Mouse (Mus musculus) intestine, embryonic 16.5 days (tissue): Measurements from ENCODE around the gene Surf1. TPM values are rescaled to one million over a fixed set of nuclear protein-coding genes. Genes with fewer than 3 reads are reported as not detected.

ENCODE experiments used
- ATAC-seq: fragments of 200-750 bp; cut with Nextera tagmentation; 2 replicates; pipeline ENCODE4 v1.8.0; 2017; ENCODE audit warnings: moderate TSS enrichment, moderate library complexity
- H3K27ac ChIP-seq: fragments of 300-500 bp; sonication (generic); 2 replicates; pipeline ENCODE4 v1.5.1; 2014; ENCODE audit warnings: mild to moderate bottlenecking, low read length
- H3K27me3 ChIP-seq: fragments of 300-500 bp; sonication (generic); replicated peaks from 2 replicates; pipeline ENCODE4 v1.6.1; 2014; ENCODE audit warnings: low read length, control low read depth, mixed read lengths; ENCODE audit not compliant: control insufficient read depth, insufficient read depth
- H3K36me3 ChIP-seq: fragments of 300-500 bp; sonication (generic); 2 replicates; pipeline ENCODE4 v1.6.1; 2014; ENCODE audit warnings: low read length, control low read depth; ENCODE audit not compliant: control insufficient read depth, insufficient read depth
- H3K4me1 ChIP-seq: fragments of 300-500 bp; sonication (generic); 2 replicates; pipeline ENCODE4 v1.6.1; 2014; ENCODE audit warnings: low read length, control low read depth, mixed read lengths; ENCODE audit not compliant: control insufficient read depth, insufficient read depth
- H3K4me2 ChIP-seq: fragments of 300-500 bp; sonication (generic); 2 replicates; pipeline ENCODE4 v1.6.1; 2014; ENCODE audit warnings: low read depth, low read length, control low read depth
- H3K4me3 ChIP-seq: fragments of 300-500 bp; sonication (generic); 2 replicates; pipeline ENCODE4 v1.5.1; 2014; ENCODE audit warnings: mild to moderate bottlenecking, low read length
- H3K9ac ChIP-seq: fragments of 300-500 bp; sonication (generic); 2 replicates; pipeline ENCODE4 v1.6.1; 2014; ENCODE audit warnings: low read depth, low read length
- H3K9me3 ChIP-seq: fragments of 300-500 bp; sonication (generic); 2 replicates; pipeline ENCODE4 v1.6.1; 2016; ENCODE audit warnings: low read length, control low read depth; ENCODE audit not compliant: control insufficient read depth
- WGBS: fragments of 180-500 bp; shearing (Covaris S2); extraction: QIAGEN DNeasy Blood & Tissue Kit; methylation state at CpG from one replicate; pipeline ENCODE4 v1.1.7; 2014; 5-methylcytosine and 5-hydroxymethylcytosine counted together
- polyA plus RNA-seq: library from polyadenylated mRNA; unstranded; fragments of >200 nt; fragmentation: Nextera tagmentation; extraction: Ambion mirVana; gene quantifications from 2 replicates; pipeline ENCODE4 v1.2.1, GENCODE M21; 2015

Surf1 gene
- polyA plus RNA-seq = 76.1 and 83.5 TPM in 2 replicates

GRCm38 (mm10) chr2:26915927-26916728 is at the start of gene Surf1, which contains the start of gene Surf2:
Surf1 (minus strand) TSS chr2:26916530.
Surf2 (plus strand) TSS chr2:26916367.
- peak within 1 kb of the TSS; percentile 89 for H3K4me3 ChIP-seq
- H3K9me3 ChIP-seq = no peaks in the 10 kb centered on the region
- peaks cover 36% of the 10 kb centered on the region for H3K4me1 ChIP-seq
- ATAC-seq = peak; percentile 79
- WGBS = under 1% methylated on average over 47 of the region's 47 CpGs
- peak within 1 kb of the TSS; percentile 92 for H3K4me2 ChIP-seq
- H3K27ac ChIP-seq = peak within 1 kb of the TSS; percentile 88
- peaks cover 34% of the 10 kb centered on the region for H3K36me3 ChIP-seq
- H3K9ac ChIP-seq = peak within 1 kb of the TSS; percentile 89
- no peaks in the 10 kb centered on the region for H3K27me3 ChIP-seq

- H3K36me3 ChIP-seq = 0 out of 2 replicates have a peak, but pooled peaks cover 4% of the 10 kb centered on the region
- WGBS = 12% methylated on average over 14 of the region's 14 CpGs
- no peaks in the 10 kb centered on the region for H3K9me3 ChIP-seq
- peak overlapping the region; percentile 100 for H3K27ac ChIP-seq
- H3K4me3 ChIP-seq = peak overlapping the region; percentile 69
- peaks cover 13% of the 10 kb centered on the region for H3K4me1 ChIP-seq
- H3K4me2 ChIP-seq = peak overlapping the region; percentile 92
- peak overlapping the region; percentile 92 for H3K9ac ChIP-seq
- H3K27me3 ChIP-seq = no peaks in the 10 kb centered on the region
- ATAC-seq = peak; percentile 21
Observed at GRCm38 (mm10) chr2:26964724-26965370, 48.5 kb upstream of the Surf1 start.

- 0 out of 2 replicates have a peak, but pooled peaks cover 4% of the 10 kb centered on the region for H3K36me3 ChIP-seq
- H3K9ac ChIP-seq = peak within 1 kb of the TSS; percentile 92
- H3K4me2 ChIP-seq = peak within 1 kb of the TSS; percentile 92
- H3K4me3 ChIP-seq = peak within 1 kb of the TSS; percentile 69
- H3K27me3 ChIP-seq = no peaks in the 10 kb centered on the region
- peak; percentile 96 for ATAC-seq
- H3K9me3 ChIP-seq = no peaks in the 10 kb centered on the region
- peak within 1 kb of the TSS; percentile 100 for H3K27ac ChIP-seq
- H3K4me1 ChIP-seq = peaks cover 13% of the 10 kb centered on the region
- WGBS = under 1% methylated on average over 50 of the region's 50 CpGs
Observed at GRCm38 (mm10) chr2:26963923-26964723, 47.8 kb upstream of the Surf1 start, which contains the start of gene Rexo4. Rexo4 (minus strand) TSS chr2:26964386.

GRCm38 (mm10) chr2:26960756-26961155 is 44.4 kb upstream of the Surf1 start:
- 74% methylated on average over 4 of the region's 4 CpGs for WGBS
- H3K9ac ChIP-seq = no peak overlapping the region
- H3K4me1 ChIP-seq = peaks cover 13% of the 10 kb centered on the region
- H3K36me3 ChIP-seq = peaks cover 15% of the 10 kb centered on the region
- H3K9me3 ChIP-seq = no peaks in the 10 kb centered on the region
- H3K4me3 ChIP-seq = no peak overlapping the region
- ATAC-seq = no peak
- H3K27me3 ChIP-seq = no peaks in the 10 kb centered on the region
- H3K27ac ChIP-seq = no peak overlapping the region
- no peak overlapping the region for H3K4me2 ChIP-seq

- no peak overlapping the region for H3K4me3 ChIP-seq
- no peaks in the 10 kb centered on the region for H3K27me3 ChIP-seq
- H3K9ac ChIP-seq = no peak overlapping the region
- no peaks in the 10 kb centered on the region for H3K9me3 ChIP-seq
- peaks cover 7% of the 10 kb centered on the region for H3K4me1 ChIP-seq
- H3K36me3 ChIP-seq = peaks cover 19% of the 10 kb centered on the region
- 67% methylated on average over 2 of the region's 2 CpGs for WGBS
- peak; percentile 23 for ATAC-seq
- H3K4me2 ChIP-seq = no peak overlapping the region
- peak overlapping the region; percentile 73 for H3K27ac ChIP-seq
Observed at GRCm38 (mm10) chr2:26957488-26957859, 41.1 kb upstream of the Surf1 start.

- Histone ChIP-seq H3K27ac (peak overlapping the region; percentile 73), H3K4me1 (peaks cover 3% of the 10 kb centered on the region), H3K4me3 (no peak overlapping the region), H3K4me2 (no peak overlapping the region), H3K9me3 (no peaks in the 10 kb centered on the region), H3K9ac (no peak overlapping the region), H3K27me3 (no peaks in the 10 kb centered on the region), H3K36me3 (peaks cover 19% of the 10 kb centered on the region)
- 77% methylated on average over 12 of the region's 12 CpGs for WGBS
- peak; percentile 95 for ATAC-seq
Observed at GRCm38 (mm10) chr2:26956811-26957487, 40.6 kb upstream of the Surf1 start.

- H3K9ac ChIP-seq = no peak overlapping the region
- H3K4me1 ChIP-seq = no peaks in the 10 kb centered on the region
- ATAC-seq = no peak
- H3K4me2 ChIP-seq = no peak overlapping the region
- no peak overlapping the region for H3K27ac ChIP-seq
- H3K27me3 ChIP-seq = no peaks in the 10 kb centered on the region
- H3K9me3 ChIP-seq = no peaks in the 10 kb centered on the region
- H3K36me3 ChIP-seq = peaks cover 15% of the 10 kb centered on the region
- H3K4me3 ChIP-seq = no peak overlapping the region
- 93% methylated on average over 2 of the region's 2 CpGs for WGBS
Observed at GRCm38 (mm10) chr2:26954735-26955395, 38.5 kb upstream of the Surf1 start.

- no peak overlapping the region for H3K4me2 ChIP-seq
- H3K4me1 ChIP-seq = no peaks in the 10 kb centered on the region
- no peaks in the 10 kb centered on the region for H3K9me3 ChIP-seq
- 82% methylated on average over 8 of the region's 8 CpGs for WGBS
- no peak overlapping the region for H3K9ac ChIP-seq
- no peak for ATAC-seq
- no peak overlapping the region for H3K4me3 ChIP-seq
- no peaks in the 10 kb centered on the region for H3K27me3 ChIP-seq
- H3K36me3 ChIP-seq = peaks cover 14% of the 10 kb centered on the region
- H3K27ac ChIP-seq = no peak overlapping the region
Observed at GRCm38 (mm10) chr2:26952866-26953265, 36.5 kb upstream of the Surf1 start.
